ENCODE assay signal across 24 mouse cellular contexts in the genomic region with DNA sequence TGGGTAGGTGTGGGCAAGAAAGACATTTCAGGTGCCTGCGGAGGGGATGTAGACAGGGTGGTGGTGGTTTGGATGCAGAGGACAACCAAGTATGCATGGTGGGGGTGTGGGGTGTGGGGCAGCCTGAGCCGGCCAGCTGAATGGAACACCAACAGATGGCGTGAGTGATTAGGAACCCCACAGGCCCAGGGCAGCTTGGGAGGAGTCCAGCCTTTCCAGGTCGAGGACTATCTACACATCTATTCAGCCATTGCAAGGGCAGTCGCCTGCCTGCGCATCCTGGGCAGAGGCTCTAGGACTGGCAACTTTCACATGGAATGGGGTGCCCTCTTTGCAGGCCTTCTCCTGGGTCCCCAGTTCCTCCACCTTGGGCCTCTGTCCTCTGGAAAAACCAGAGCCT. TPM values are rescaled to one million over a fixed set of nuclear protein-coding genes. Genes with fewer than 3 reads are reported as not detected.
DNase-seq lines count a peak whose midpoint lies in the region; ATAC-seq and TF ChIP-seq lines count a peak whose summit lies in the region.
"Had no signal": no experiment of that assay in that cellular context is flagged by ENCODE, and none has a peak within 500 bp of the region (broad histone marks: within the 10 kb centered on the region; RNA-seq: fewer than 3 reads in every experiment).

No protein-coding gene starts in this region.

- ATAC-seq in heart, postnatal 0 days (ENCODE audit: insufficient read depth, low read depth): no peak
- ATAC-seq in embryonic facial prominence, embryonic 12.5 days (ENCODE audit: insufficient number of reproducible peaks, insufficient read depth, low FRiP score, low TSS enrichment): no peak
- ATAC-seq: CD4-positive, CD25-positive, alpha-beta regulatory T cell, adult 4 months; forebrain, embryonic 13.5 days had no signal

- H3K4me3 ChIP-seq in gastrocnemius, adult 2 months: no peak overlapping the region
- no peak overlapping the region for H3K4me3 ChIP-seq in heart, postnatal 0 days (ENCODE audit: low read depth, low read length)
- H3K4me3 ChIP-seq in embryonic facial prominence, embryonic 12.5 days: no peak overlapping the region
- H3K4me3 ChIP-seq: forebrain, embryonic 13.5 days; neural tube, embryonic 15.5 days had no signal

- no peak for TF ChIP-seq EP300 in heart, postnatal 0 days (IDR thresholded peaks at IDR 0.05; ENCODE audit: low read depth)

- no peaks in the 10 kb centered on the region for H3K9me3 ChIP-seq in heart, postnatal 0 days (replicated peaks; ENCODE audit: control insufficient read depth, low read length)
- H3K9me3 ChIP-seq in embryonic facial prominence, embryonic 12.5 days: no peaks in the 10 kb centered on the region
- H3K9me3 ChIP-seq: forebrain, embryonic 13.5 days; neural tube, embryonic 15.5 days had no signal

- no peak for TF ChIP-seq CTCF in gastrocnemius, adult 2 months (IDR thresholded peaks at IDR 0.05)
- no peak for TF ChIP-seq CTCF in heart, postnatal 0 days (IDR thresholded peaks at IDR 0.05; ENCODE audit: low read depth)

- H3K27me3 ChIP-seq in heart, postnatal 0 days (ENCODE audit: control insufficient read depth, insufficient read depth, low read length): no peaks in the 10 kb centered on the region
- no peaks in the 10 kb centered on the region for H3K27me3 ChIP-seq in embryonic facial prominence, embryonic 12.5 days
- H3K27me3 ChIP-seq: forebrain, embryonic 13.5 days; neural tube, embryonic 15.5 days had no signal

- no peak overlapping the region for H3K4me2 ChIP-seq in heart, postnatal 0 days (ENCODE audit: low read depth, low read length)
- no peak overlapping the region for H3K4me2 ChIP-seq in embryonic facial prominence, embryonic 12.5 days (replicated peaks)
- H3K4me2 ChIP-seq: forebrain, embryonic 13.5 days; liver, embryonic 11.5 days; midbrain, embryonic 11.5 days; neural tube, embryonic 15.5 days had no signal

- intact Hi-C loops in gastrocnemius, adult 2 months (cut with DNase I): no loop called here
- intact Hi-C loops in gastrocnemius, postnatal 14 days (cut with DNase I; ENCODE audit: low total_unique reads): no loop called here
- intact Hi-C loops in heart, postnatal 36 days (cut with DNase I): no loop called here

- H3K27ac ChIP-seq in gastrocnemius, adult 2 months: peak overlapping the region; percentile 94
- H3K27ac ChIP-seq in heart, postnatal 0 days (ENCODE audit: low read depth): 0 out of 2 replicates have a peak overlapping the region, but pooled peaks have one; percentile 99
- 0 out of 2 replicates have a peak overlapping the region, but pooled peaks have one; percentile 4 for H3K27ac ChIP-seq in embryonic facial prominence, embryonic 12.5 days
- H3K27ac ChIP-seq: forebrain, embryonic 13.5 days; neural tube, embryonic 15.5 days had no signal

- DNase-seq in gastrocnemius, adult 2 months: peak; percentile 51
- DNase-seq in gastrocnemius, postnatal 14 days: no peak
- no peak for DNase-seq in heart, postnatal 0 days (ENCODE audit: low spot score)
- DNase-seq in heart, postnatal 36 days: no peak
- peak; percentile 83 for DNase-seq in cerebellum, adult 8-10 months
- no peak for DNase-seq in ovary, adult 18-20 months (ENCODE audit: low spot score)
- DNase-seq in ovary, postnatal 14 days (ENCODE audit: low spot score): no peak
- DNase-seq: adrenal gland, adult 2 months; gastrocnemius, postnatal 36 days; kidney, adult 2 months; lung, adult 2 months; lung, postnatal 4 days; retina, postnatal 1 day; thymus, adult 2 months had no signal

- no peaks in the 10 kb centered on the region for H3K36me3 ChIP-seq in heart, postnatal 0 days (replicated peaks; ENCODE audit: control insufficient read depth, insufficient read depth, low read length)
- no peaks in the 10 kb centered on the region for H3K36me3 ChIP-seq in embryonic facial prominence, embryonic 12.5 days
- H3K36me3 ChIP-seq: neural tube, embryonic 15.5 days had no signal

- WGBS in heart, postnatal 0 days: 77% methylated on average over 6 of the region's 6 CpGs
- WGBS in embryonic facial prominence, embryonic 12.5 days: 77% methylated on average over 6 of the region's 6 CpGs

- H3K4me1 ChIP-seq in heart, postnatal 0 days (ENCODE audit: control insufficient read depth, insufficient read depth): peaks cover 38% of the 10 kb centered on the region
- H3K4me1 ChIP-seq in embryonic facial prominence, embryonic 12.5 days: peaks cover 40% of the 10 kb centered on the region

- H3K9ac ChIP-seq in heart, postnatal 0 days (replicated peaks; ENCODE audit: low read depth, low read length): no peak overlapping the region
- no peak overlapping the region for H3K9ac ChIP-seq in embryonic facial prominence, embryonic 12.5 days
- H3K9ac ChIP-seq: forebrain, embryonic 13.5 days; neural tube, embryonic 15.5 days had no signal

RNA-seq across cellular contexts. Expression of a gene that starts 10.0 kb away (rescaled TPM):
- total RNA-seq in gastrocnemius, adult 2 months (2021): 10 to 100 TPM; 27.7 to 71.1 TPM
- total RNA-seq in gastrocnemius, postnatal 14 days (2021): 10 to 100 TPM; 23.4 to 33.2 TPM
- not detected in 2 replicates for total RNA-seq in heart, postnatal 0 days (2014; rRNA removed; ENCODE audit: low replicate concordance)
- polyA plus RNA-seq in heart, postnatal 0 days (2015; fragmentation: Nextera tagmentation; extraction: Ambion mirVana): 0.11 TPM in 2 replicates
- total RNA-seq in heart, postnatal 36 days (2021): 1 to 10 TPM in 1 of 2 experiments, under 1 TPM in 1; 0.41 to 1.5 TPM
- polyA plus RNA-seq in embryonic facial prominence, embryonic 12.5 days (2016; fragmentation: Nextera tagmentation; extraction: Ambion mirVana): 0.09 TPM in 1 of 2 replicates, not detected in the other
- total RNA-seq: layer of hippocampus, postnatal 25 days had no signal
- polyA plus RNA-seq: CD4-positive, CD25-positive, alpha-beta regulatory T cell, adult 4 months; forebrain, embryonic 13.5 days; hindbrain, embryonic 11.5 days; liver, embryonic 11.5 days; midbrain, embryonic 11.5 days; neural tube, embryonic 15.5 days had no signal

RNA-seq across cellular contexts. Expression of a gene that starts 15.9 kb away (rescaled TPM):
- 1,000 to 10,000 TPM; 3,091 to 7,772 TPM for total RNA-seq in gastrocnemius, adult 2 months (2021)
- 1,000 to 10,000 TPM in 1 of 2 experiments, 100 to 1,000 TPM in 1; 840 to 1,154 TPM for total RNA-seq in gastrocnemius, postnatal 14 days (2021)
- 4,504 and 5,889 TPM in 2 replicates for total RNA-seq in heart, postnatal 0 days (2014; rRNA removed; ENCODE audit: low replicate concordance)
- polyA plus RNA-seq in heart, postnatal 0 days (2015; fragmentation: Nextera tagmentation; extraction: Ambion mirVana): 3,958 and 4,151 TPM in 2 replicates
- total RNA-seq in heart, postnatal 36 days (2021): over 10,000 TPM; 17,938 to 18,211 TPM
- polyA plus RNA-seq in embryonic facial prominence, embryonic 12.5 days (2016; fragmentation: Nextera tagmentation; extraction: Ambion mirVana): 1.2 and 1.3 TPM in 2 replicates
- total RNA-seq: left cerebral cortex, postnatal 14 days had no signal
- polyA plus RNA-seq: adrenal gland, adult 2 months; CD4-positive, CD25-positive, alpha-beta regulatory T cell, adult 4 months; forebrain, embryonic 13.5 days; midbrain, embryonic 11.5 days; small intestine, adult 2 months had no signal

Comparison
In these comparisons a context has a peak if more than half of its experiments do, and no peak if none do; other contexts are left out.
1. DNase-seq: peak in gastrocnemius, adult 2 months (single experiment) and cerebellum, adult 8-10 months (single experiment); none in gastrocnemius, postnatal 14 days (single experiment), heart, postnatal 0 days (single experiment), heart, postnatal 36 days (0 of 2), ovary, adult 18-20 months (single experiment) and ovary, postnatal 14 days (single experiment).
2. H3K27ac ChIP-seq: peak in every context shown above with its lines; median percentile 99 in heart, postnatal 0 days; 94 in gastrocnemius, adult 2 months; 4 in embryonic facial prominence, embryonic 12.5 days.
3. RNA of a gene that starts 10.0 kb away (total RNA-seq): 27.7 to 71.1 TPM in gastrocnemius, adult 2 months and 23.4 to 33.2 TPM in gastrocnemius, postnatal 14 days; 0.41 to 1.5 TPM in heart, postnatal 36 days and not detected in heart, postnatal 0 days; every median in the first group is over 4 times any median in the second.